Mouse (Mus musculus) midbrain, embryonic 14.5 days (tissue): ENCODE measurements around the gene Wdr81. TPM values are rescaled to one million over a fixed set of nuclear protein-coding genes. Genes with fewer than 3 reads are reported as not detected.

Experiments used
- ATAC-seq: fragments of 200-750 bp; cut with Nextera tagmentation; 2 replicates; pipeline ENCODE4 v1.8.0; 2017; ENCODE audit warnings: moderate number of reproducible peaks, moderate library complexity; ENCODE audit not compliant: low FRiP score, low TSS enrichment
- DNase-seq: peaks from one replicate; pipeline ENCODE4 v3.0.0-alpha.2; 2015
- H3K27ac ChIP-seq: fragments of 300-500 bp; sonication (generic); replicated peaks from 2 replicates; pipeline ENCODE4 v1.5.1; 2014; ENCODE audit warnings: mild to moderate bottlenecking, low read depth, low read length, moderate library complexity
- H3K27me3 ChIP-seq: fragments of 300-500 bp; sonication (generic); 2 replicates; pipeline ENCODE4 v1.6.1; 2014; ENCODE audit warnings: low read length, control low read depth, mixed read lengths; ENCODE audit not compliant: control insufficient read depth, insufficient read depth
- H3K36me3 ChIP-seq: fragments of 300-500 bp; sonication (generic); 2 replicates; pipeline ENCODE4 v1.6.1; 2014; ENCODE audit warnings: low read length, control low read depth; ENCODE audit not compliant: control insufficient read depth, insufficient read depth
- H3K4me1 ChIP-seq: fragments of 300-500 bp; sonication (generic); 2 replicates; pipeline ENCODE4 v1.6.1; 2014; ENCODE audit warnings: mild to moderate bottlenecking, antibody characterized with exemption, low read length, control low read depth; ENCODE audit not compliant: control insufficient read depth, insufficient read depth
- H3K4me2 ChIP-seq: fragments of 300-500 bp; sonication (generic); 2 replicates; pipeline ENCODE4 v1.6.1; 2014; ENCODE audit warnings: mild to moderate bottlenecking, low read length, moderate library complexity
- H3K4me3 ChIP-seq: fragments of 300-500 bp; sonication (generic); replicated peaks from 2 replicates; pipeline ENCODE4 v1.5.1; 2014; ENCODE audit warnings: low read depth, low read length
- H3K9ac ChIP-seq: fragments of 300-500 bp; sonication (generic); replicated peaks from 2 replicates; pipeline ENCODE4 v1.6.1; 2014; ENCODE audit warnings: mild to moderate bottlenecking, low read length, moderate library complexity
- H3K9me3 ChIP-seq: fragments of 300-500 bp; sonication (generic); 2 replicates; pipeline ENCODE4 v1.6.1; 2016; ENCODE audit warnings: low read length, control low read depth, mixed read lengths; ENCODE audit not compliant: control insufficient read depth
- WGBS: fragments of 180-500 bp; shearing (Covaris S2); extraction: QIAGEN DNeasy Blood & Tissue Kit; methylation state at CpG from one replicate; pipeline ENCODE4 v1.1.7; 2014; 5-methylcytosine and 5-hydroxymethylcytosine counted together
- polyA plus RNA-seq: library from polyadenylated mRNA; unstranded; fragments of >200 nt; fragmentation: Nextera tagmentation; extraction: Ambion mirVana; gene quantifications from 2 replicates; pipeline ENCODE4 v1.2.1, GENCODE M21; 2014

Wdr81 gene
- polyA plus RNA-seq, 1 experiment from 2014 or later: 7.4 TPM

DNA sequence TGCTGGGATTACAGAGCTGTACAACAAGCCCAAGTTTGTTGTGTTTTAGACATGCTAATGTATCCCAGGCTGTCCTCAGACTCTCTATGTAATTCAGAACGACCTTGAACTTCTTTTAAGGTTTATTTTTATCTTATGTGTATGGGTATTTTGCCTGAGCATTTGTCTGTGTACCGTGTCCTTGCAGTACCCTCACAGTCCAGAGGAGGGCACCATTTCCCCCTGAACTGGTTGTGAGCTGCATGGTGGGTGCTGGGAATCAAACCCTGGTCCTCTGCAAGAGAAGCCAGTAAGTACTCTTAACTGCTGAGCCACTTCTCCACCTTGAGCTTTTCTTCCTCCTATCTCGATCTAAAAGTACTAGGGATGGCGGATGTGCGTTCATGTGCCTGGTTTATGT is 20.4 kb downstream of the Wdr81 start:
- Histone ChIP-seq H3K9me3 (no peaks in the 10 kb centered on the region), H3K4me2 (no peak overlapping the region), H3K36me3 (no peaks in the 10 kb centered on the region), H3K4me3 (no peak overlapping the region), H3K27ac (no peak overlapping the region), H3K4me1 (no peaks in the 10 kb centered on the region), H3K9ac (no peak overlapping the region), H3K27me3 (no peaks in the 10 kb centered on the region)
- ATAC-seq (no peak), DNase-seq (no peak)
- WGBS: 86% methylated on average over 5 of the region's 5 CpGs

DNA sequence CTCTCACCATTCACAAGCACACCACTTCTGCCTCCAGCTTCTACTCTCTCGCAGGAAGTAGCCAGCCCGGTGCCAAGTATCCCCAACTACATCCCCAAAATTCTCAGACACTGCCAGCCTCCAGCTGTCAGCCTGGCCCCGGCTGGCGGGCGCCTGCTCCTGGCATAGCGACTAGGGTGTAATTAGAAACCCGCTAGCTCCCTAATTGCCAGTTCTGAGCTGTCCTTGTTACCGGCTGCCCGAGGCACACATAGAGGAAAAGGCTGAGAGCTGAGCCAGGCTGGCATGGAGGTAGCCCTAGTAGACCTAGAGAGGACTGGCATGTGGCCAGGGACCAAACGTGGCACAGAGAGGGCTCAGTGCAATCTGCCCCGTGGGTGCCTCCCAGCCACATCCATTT is 23.2 kb downstream of the Wdr81 start:
- Histone ChIP-seq H3K9ac (no peak overlapping the region), H3K36me3 (no peaks in the 10 kb centered on the region), H3K27ac (no peak overlapping the region), H3K9me3 (no peaks in the 10 kb centered on the region), H3K4me2 (no peak overlapping the region), H3K27me3 (no peaks in the 10 kb centered on the region), H3K4me1 (no peaks in the 10 kb centered on the region), H3K4me3 (no peak overlapping the region)
- DNase-seq: peak; percentile 32
- ATAC-seq: no peak
- 82% methylated on average over 11 of the region's 11 CpGs for WGBS

DNA sequence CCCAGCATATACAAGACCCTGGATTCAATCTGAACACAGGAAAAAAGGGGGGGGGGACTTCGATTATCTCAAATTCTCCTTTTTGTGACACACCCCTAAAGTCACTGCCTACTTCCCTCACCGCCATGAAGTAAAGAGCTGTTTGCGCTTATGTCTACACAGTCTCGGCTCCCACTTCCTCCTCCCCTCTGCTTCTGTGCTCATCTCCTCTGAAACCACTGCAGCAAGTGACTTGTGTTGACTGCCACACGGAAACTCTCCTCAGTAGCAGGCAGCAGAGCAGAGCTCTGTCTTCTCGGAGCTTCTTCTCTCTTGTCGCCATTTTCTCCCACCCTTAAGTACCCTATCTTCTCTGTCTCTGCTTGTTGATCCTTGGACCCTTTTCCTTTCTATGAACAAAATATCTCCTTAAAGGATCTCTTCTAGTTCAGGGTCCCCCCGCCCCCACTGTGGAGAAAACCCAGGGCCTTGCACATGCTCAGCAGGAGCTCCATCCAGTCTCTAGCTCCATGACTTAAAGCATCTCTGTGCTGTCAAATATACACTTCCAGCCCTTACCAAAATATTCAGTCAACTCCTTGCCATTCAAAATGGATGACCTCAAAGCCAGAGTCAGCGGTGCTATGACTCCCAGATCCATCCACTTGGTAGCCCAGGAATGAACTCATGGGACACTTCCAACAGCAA is 25.4 kb downstream of the Wdr81 start:
- Histone ChIP-seq H3K27ac (no peak overlapping the region), H3K9ac (no peak overlapping the region), H3K36me3 (no peaks in the 10 kb centered on the region), H3K4me3 (no peak overlapping the region), H3K4me2 (no peak overlapping the region), H3K9me3 (no peaks in the 10 kb centered on the region), H3K27me3 (no peaks in the 10 kb centered on the region), H3K4me1 (no peaks in the 10 kb centered on the region)
- ATAC-seq (no peak), DNase-seq (no peak)
- 90% methylated on average over 9 of the region's 9 CpGs for WGBS

DNA sequence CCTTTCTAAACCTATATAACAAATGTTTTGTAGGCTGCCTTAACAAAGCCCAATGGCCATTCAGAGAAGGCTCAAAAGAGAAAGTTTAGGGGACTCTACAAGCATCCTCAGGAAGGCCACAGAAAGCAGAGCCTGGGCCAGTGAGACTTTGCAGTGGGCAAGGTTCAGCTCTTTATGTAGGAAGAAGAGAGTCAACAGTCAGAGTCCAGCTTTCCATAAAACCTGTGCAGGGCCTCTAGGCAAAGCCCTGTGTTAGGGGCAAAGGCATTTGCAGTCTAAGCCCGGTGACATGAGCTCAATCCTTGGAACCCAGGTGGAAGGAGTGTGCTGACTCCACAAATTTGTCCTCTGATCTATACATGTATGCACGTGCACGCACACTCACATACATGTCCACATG is 30.1 kb downstream of the Wdr81 start:
- ATAC-seq: no peak
- Histone ChIP-seq H3K27me3 (no peaks in the 10 kb centered on the region), H3K4me3 (no peak overlapping the region), H3K36me3 (no peaks in the 10 kb centered on the region), H3K27ac (no peak overlapping the region), H3K4me2 (no peak overlapping the region), H3K4me1 (no peaks in the 10 kb centered on the region), H3K9me3 (no peaks in the 10 kb centered on the region), H3K9ac (no peak overlapping the region)
- 93% methylated on average over 3 of the region's 3 CpGs for WGBS
- DNase-seq: no peak

DNA sequence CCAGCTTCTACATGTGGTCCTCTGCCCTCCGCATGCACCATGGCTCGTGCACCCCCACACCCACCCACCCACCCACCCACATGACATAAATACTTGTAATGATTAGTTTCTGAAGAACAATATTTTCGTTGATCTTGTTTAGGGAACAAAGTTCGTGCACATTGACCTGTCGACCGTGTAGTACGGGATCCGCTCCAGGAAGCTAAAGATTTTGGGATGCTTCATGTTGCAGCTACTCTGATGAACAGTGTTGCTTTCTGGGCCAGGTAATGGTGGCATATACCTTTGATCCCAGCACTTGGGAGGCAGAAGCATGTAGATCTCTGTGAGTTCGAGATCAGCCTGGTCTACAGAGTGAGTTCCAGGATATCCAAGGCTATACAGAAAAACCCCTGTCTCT is 30.5 kb downstream of the Wdr81 start:
- no peak overlapping the region for H3K4me3 ChIP-seq
- DNase-seq: no peak
- 94% methylated on average over 9 of the region's 9 CpGs for WGBS
- no peak overlapping the region for H3K9ac ChIP-seq
- H3K9me3 ChIP-seq: no peaks in the 10 kb centered on the region
- no peak overlapping the region for H3K27ac ChIP-seq
- H3K36me3 ChIP-seq: no peaks in the 10 kb centered on the region
- no peak for ATAC-seq
- no peaks in the 10 kb centered on the region for H3K27me3 ChIP-seq
- H3K4me1 ChIP-seq: no peaks in the 10 kb centered on the region
- H3K4me2 ChIP-seq: no peak overlapping the region

DNA sequence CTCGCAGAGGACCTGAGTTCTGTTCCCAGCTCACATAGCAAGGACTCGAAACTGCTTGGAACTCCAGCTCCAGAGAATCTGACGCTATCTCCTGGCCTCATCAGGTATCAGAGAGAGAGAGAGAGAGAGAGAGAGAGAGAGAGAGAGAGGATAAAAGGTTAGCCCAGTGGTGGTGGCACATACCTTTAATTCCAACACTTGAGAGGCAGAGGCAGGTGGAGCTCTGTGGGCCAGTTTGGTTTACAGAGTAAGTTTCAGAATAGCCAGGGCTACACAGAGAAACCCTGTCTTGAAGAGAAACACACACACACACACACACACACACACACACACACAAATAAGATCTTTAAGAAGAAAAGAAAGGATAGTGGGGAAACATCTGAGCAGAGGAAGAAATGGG is 31.4 kb downstream of the Wdr81 start:
- no peak overlapping the region for H3K27ac ChIP-seq
- no peaks in the 10 kb centered on the region for H3K4me1 ChIP-seq
- 94% methylated on average over 3 of the region's 3 CpGs for WGBS
- H3K27me3 ChIP-seq: no peaks in the 10 kb centered on the region
- ATAC-seq (no peak), DNase-seq (no peak)
- no peaks in the 10 kb centered on the region for H3K9me3 ChIP-seq
- no peaks in the 10 kb centered on the region for H3K36me3 ChIP-seq
- no peak overlapping the region for H3K4me2 ChIP-seq
- H3K4me3 ChIP-seq: no peak overlapping the region
- H3K9ac ChIP-seq: no peak overlapping the region

DNA sequence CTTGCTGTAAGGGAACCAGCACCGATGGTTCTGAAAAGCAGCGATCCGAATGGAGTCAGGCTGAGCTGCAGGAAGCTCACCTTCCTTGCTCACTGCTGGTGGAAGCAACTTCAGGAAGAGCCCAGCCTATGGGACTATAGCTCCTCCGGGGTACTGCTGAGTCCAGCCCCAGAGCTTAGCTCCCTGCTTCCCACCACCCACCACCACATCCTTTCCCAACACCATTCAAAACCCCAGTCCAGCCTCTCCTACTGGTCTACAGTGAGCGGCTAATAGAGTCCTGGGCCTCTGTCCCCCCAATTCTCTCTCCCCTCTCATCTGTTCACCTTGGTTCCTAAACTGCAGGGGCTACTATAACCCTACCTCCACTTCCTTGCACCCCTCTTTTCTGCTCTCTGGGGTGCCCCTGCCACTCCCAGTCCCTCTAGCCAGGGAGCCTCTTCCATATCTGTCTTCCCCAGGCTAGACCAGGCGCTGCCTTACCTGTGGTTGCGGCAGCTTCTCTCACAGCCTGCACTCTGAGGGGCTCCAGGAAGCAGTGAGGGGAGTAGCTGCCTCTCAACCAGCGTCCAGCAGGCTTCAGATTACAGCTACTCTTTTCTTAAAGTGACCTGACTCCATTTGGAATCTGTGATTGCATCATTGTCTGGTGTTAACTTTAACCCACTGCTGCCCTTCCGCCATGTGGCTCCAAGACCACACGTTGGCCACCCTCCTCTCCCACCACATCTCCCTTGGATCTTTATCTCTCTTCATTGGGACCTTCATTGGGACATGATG is 32.3 kb downstream of the Wdr81 start, which contains the start of gene Serpinf1:
Serpinf1 (minus strand) TSS at position 689 of the 780 bp plus-strand sequence.
- Histone ChIP-seq H3K9ac (no peak within 1 kb of the TSS), H3K36me3 (no peaks in the 10 kb centered on the region), H3K9me3 (no peaks in the 10 kb centered on the region), H3K4me1 (no peaks in the 10 kb centered on the region), H3K4me3 (no peak within 1 kb of the TSS), H3K27me3 (no peaks in the 10 kb centered on the region), H3K4me2 (no peak within 1 kb of the TSS), H3K27ac (no peak within 1 kb of the TSS)
- ATAC-seq (no peak), DNase-seq (no peak)
- WGBS: 62% methylated on average over 10 of the region's 10 CpGs

DNA sequence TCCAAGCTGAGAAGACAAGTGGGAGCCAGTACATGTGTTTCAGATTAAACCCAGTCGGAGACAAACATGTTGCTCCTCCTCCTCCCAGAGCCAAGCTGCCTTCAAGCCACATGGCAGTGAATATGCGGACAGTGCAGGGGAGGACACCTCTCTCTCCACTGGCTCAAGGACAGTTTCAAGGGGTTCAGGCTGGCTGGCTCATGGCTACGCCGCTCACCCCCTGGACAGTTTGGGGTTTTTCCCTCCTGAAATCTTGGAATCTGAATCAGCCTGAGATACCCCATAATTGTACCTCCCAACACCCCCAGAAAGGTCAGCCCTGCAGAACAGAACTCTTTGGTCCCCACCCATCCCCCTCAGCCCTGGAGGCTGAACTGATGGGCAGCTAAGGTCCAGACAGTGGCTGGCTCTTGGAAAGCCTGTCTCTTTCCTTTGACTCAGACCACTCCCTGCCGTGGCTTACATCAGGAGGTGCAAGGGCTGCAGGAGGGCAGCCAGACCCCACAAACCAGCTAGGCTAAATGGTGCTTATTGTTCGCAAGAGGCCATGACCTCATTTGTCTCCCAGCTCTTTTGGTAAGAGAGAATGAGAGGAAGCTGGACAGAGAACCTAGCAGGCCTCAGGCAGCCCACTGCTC is 33.0 kb downstream of the Wdr81 start:
- H3K9ac ChIP-seq: no peak overlapping the region
- ATAC-seq (no peak), DNase-seq (no peak)
- 56% methylated on average over 6 of the region's 6 CpGs for WGBS
- no peaks in the 10 kb centered on the region for H3K27me3 ChIP-seq
- H3K9me3 ChIP-seq: no peaks in the 10 kb centered on the region
- H3K4me3 ChIP-seq: no peak overlapping the region
- no peaks in the 10 kb centered on the region for H3K4me1 ChIP-seq
- no peak overlapping the region for H3K4me2 ChIP-seq
- H3K27ac ChIP-seq: no peak overlapping the region
- H3K36me3 ChIP-seq: no peaks in the 10 kb centered on the region
